Mouse (Mus musculus) brain, adult 2 months (tissue): Measurements from ENCODE around the gene Zfp157.
"Not testable (repeated sequence)": the region's sequence is repeated elsewhere in the genome, so short reads cannot be mapped to it uniquely, and the experiment has no call there.

Source experiments
- DNase-seq: peaks from one replicate; pipeline ENCODE4 v3.0.0; 2011; ENCODE audit warnings: low read depth, low spot score

Gene Zfp157

DNA sequence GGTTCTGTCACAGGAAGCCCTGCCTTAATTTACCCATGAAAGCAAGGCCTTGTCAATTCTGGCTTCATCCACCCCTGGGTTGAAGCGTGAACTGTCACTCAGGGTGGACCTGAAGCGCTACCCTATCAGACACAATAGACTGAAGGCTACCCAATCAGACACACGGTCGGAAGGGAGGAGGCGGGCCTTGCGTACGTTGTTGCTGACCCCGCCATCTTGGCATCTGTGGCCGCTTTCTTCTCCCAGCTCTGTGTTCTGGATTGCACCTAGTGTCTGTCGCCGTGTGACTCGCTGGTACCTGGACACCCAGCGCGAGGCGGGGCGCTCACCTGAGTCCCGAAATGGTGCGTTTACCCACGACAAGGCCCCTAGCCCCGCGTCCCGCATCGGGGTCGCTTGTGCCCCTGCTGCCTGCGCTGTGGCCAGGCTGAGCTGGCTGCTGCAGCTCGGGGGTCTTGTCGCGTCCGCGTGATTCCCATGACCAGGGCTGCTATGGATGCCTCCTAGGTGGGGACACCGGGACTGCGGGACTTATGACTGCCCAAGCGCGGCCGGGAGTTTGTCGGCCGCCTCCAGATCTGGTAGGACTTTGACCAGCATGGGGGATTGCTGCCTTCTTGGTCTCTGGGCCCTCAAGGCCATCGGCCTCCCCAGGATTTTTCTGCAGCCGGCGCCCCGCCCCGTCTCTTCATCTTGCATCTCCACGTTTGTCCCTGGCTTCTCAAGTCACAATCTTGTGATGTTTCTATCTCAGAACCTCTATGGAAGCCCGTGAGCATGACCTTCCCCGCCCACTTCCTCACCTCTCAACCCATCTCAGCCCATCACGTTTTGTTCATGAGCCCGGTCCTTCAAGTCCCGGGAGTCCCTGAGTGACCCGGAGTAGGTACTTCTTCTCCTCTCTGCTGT is at the start of gene Zfp157:
Gene Zfp157 (plus strand): TSS at position 183 of the 909 bp plus-strand sequence.
- DNase-seq = peak; percentile 99

DNA sequence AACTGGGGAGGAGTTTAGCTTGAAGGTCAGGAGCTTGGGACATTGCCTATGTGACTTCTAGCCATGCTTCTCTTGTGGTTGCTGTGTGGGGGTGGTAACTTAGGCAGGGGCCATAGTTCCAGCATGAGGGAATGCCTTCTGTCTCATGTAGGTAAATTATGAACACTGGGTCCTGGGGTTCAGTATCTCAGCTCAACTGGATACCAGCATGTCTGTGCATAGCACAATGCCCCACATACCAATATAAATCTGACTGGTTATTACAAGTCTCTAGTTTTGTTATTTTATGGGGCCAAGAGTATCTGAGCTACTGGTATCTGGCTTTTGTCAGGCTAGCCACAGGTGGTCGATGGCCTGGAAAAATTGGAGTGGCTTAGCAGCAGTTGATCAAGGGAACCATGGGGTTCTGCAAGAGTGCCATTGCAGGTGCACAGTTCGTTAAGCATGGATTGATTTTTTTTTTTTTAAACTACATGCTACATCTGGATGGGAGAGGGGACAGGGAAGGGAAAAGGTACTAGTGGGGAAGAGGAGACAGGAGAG is 43.4 kb upstream of the Zfp157 start:
- no peak for DNase-seq

DNA sequence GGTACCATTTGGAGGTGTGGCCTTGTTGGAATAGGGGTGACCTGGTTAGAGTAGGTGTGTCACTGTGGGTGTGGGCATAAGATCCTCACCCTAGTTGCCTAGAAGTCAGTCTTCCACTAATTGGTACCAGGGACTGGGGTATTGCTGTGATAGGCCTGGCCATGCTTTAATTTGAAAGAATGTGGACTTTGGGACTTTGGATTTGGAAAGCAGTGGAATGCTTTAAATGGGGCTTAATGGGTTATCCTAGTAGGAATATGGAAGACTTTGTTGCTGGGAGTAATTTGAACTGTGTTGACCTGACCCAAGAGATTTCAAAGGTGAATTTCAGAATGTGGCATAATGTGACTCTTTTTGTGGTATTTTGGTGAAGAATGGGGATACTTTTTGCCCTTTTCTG is 40.8 kb upstream of the Zfp157 start:
- DNase-seq = not testable (repeated sequence)

DNA sequence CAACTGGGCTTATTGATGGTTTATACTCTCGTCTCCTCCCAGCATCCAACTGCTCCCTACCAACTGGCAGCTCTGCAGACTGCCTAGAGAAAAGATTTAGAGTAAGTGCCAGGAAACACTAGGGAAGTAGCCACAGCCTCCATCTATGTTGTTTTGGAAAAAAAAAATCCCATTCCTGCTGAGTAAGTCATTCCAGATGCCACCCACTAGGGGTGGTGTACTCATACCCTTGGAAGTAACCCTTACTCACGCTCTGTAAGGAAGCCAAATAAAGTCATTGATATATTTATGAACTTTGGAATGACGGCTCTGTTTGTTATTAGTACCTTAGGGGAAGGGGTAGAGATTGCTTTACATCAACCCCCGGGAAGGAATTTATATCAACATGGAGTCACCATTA is 17.1 kb downstream of the Zfp157 start:
- no peak for DNase-seq

DNA sequence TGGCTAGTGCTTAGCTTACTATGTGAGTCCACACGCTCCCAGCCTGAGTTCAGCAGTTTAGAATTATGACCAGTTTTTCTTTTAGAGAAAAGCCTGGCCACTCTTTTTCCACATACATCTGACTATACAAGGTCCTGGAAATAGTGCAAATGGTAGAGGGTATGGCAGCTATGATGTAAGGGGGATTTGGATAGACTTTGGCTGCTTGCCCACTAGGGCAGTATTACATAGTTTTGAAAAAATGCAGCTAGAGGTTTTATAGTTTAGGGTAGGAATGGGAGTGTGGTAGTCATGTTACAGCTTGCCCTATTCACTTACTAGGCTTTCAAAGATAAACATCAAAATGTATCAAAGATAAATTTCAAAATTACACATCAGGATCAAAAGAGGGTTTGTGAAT is 17.8 kb downstream of the Zfp157 start:
- DNase-seq = no peak

DNA sequence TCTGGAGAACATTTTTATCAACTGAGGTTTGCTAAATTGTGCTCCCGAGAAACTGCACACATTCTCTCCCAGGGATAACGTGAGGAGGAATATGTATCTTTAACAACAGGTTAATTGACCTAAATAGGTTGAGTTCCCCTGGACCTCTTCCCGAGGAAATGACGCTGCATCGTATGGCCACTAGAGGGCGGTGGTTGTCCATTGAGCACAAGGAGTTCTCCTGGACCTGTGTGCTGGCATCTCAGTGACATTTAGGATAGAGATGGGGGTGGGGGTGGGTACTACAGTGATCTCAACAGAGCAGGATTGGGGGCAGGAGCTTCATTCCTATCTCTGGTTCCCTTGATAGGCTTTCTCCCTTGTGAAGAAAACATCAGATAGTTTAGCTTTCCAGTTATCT is 32.3 kb downstream of the Zfp157 start:
- peak; percentile 78 for DNase-seq

DNA sequence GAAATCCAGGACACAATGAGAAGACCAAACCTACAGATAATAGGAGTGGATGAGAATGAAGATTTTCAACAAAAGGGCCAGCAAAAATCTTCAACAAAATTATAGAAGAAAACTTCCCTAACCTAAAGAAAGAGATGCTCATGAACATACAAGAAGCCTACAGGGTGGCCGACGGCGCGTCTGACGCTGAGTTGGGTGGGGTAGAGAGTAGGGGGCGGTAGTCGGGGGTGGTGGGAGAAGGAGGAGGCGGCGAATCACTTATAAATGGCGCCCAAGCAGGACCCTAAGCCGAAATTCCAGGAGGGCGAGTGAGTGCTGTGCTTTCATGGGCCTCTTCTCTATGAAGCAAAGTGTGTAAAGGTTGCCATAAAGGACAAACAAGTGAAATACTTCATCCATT is 63.3 kb downstream of the Zfp157 start:
- not testable (repeated sequence) for DNase-seq
